Mouse (Mus musculus): ENCODE measurements around the gene 4930578G10Rik. TPM values are rescaled to one million over a fixed set of nuclear protein-coding genes. Genes with fewer than 3 reads are reported as not detected.

4930578G10Rik gene
- total and polyA plus RNA-seq, 3 experiments, result 0.22 TPM; not detected in 2

DNA sequence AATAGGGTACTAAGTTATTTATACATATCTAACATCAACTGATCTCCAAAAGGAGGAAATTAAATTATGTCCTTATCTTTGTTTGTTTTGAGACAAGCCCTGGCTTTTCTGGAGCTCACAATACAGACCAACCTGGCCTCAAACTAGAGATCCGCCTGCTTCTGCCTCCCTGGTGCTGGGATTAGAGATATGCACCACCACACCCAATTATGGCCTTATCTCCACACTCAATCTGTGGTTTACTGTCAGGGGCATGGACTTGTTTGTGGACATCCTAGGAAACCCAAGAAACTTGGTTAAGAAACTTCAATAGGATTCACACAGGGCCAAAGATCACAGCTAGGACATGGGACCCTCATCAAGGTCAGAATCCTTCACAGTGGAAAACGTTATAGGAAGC lies 142.3 kb downstream of the 4930578G10Rik start:
- Histone ChIP-seq H3K4me1 (ENCODE audit: insufficient read depth, low read depth, low read length) (peaks cover 75% of the 10 kb centered on the region), H3K36me3 (replicated peaks) (peaks cover 34% of the 10 kb centered on the region), H3K9me3 (replicated peaks) (peaks cover 3% of the 10 kb centered on the region), H3K27me3 (ENCODE audit: insufficient read depth, low read length) (no peaks in the 10 kb centered on the region), H3K4me3 (ENCODE audit: low read depth, low read length) (no peak overlapping the region)
- DNase-seq (ENCODE audit: low spot score), result no peak
- ATAC-seq (ENCODE audit: extremely low read depth, insufficient number of reproducible peaks, low FRiP score, poor library complexity, severe bottlenecking), result no peak
- no peak for TF ChIP-seq GATA2 (IDR thresholded peaks at IDR 0.05; ENCODE audit: borderline replicate concordance, low read depth, low read length)
- TF ChIP-seq TAL1 (conservative IDR thresholded peaks at IDR 0.05; ENCODE audit: low read depth, low read length), result peak; percentile 16; the same call in 1 of the 2 replicates

- Histone ChIP-seq H3K9me3 (replicated peaks) (peaks cover 3% of the 10 kb centered on the region), H3K36me3 (replicated peaks) (peaks cover 16% of the 10 kb centered on the region), H3K4me1 (ENCODE audit: insufficient read depth, low read depth, low read length) (peaks cover 65% of the 10 kb centered on the region), H3K4me3 (ENCODE audit: low read depth, low read length) (peak overlapping the region; percentile 35; the same call in 1 of the 2 replicates), H3K27me3 (ENCODE audit: insufficient read depth, low read length) (no peaks in the 10 kb centered on the region)
- TF ChIP-seq TAL1 (conservative IDR thresholded peaks at IDR 0.05; ENCODE audit: low read depth, low read length) (peak; percentile 99), POLR2AphosphoS5 (IDR thresholded peaks at IDR 0.05; ENCODE audit: insufficient replicate concordance, low read depth, low read length) (no peak), GATA1 (IDR thresholded peaks at IDR 0.05; ENCODE audit: borderline replicate concordance, low read length) (no peak), GATA2 (IDR thresholded peaks at IDR 0.05; ENCODE audit: borderline replicate concordance, low read depth, low read length) (peak; percentile 84; the same call in 1 of the 2 replicates)
- DNase-seq (ENCODE audit: low spot score), result peak; percentile 67
- peak; percentile 89 for ATAC-seq (ENCODE audit: extremely low read depth, insufficient number of reproducible peaks, low FRiP score, poor library complexity, severe bottlenecking)
Measured at GRCm38 (mm10) chr4:42879829-42880676, 144.7 kb downstream of the 4930578G10Rik start.

GRCm38 (mm10) chr4:42880677-42880948 lies 145.3 kb downstream of the 4930578G10Rik start:
- Histone ChIP-seq H3K9me3 (replicated peaks) (peaks cover 3% of the 10 kb centered on the region), H3K4me3 (ENCODE audit: low read depth, low read length) (peak overlapping the region; percentile 35; the same call in 1 of the 2 replicates), H3K27me3 (ENCODE audit: insufficient read depth, low read length) (no peaks in the 10 kb centered on the region), H3K4me1 (ENCODE audit: insufficient read depth, low read depth, low read length) (peaks cover 62% of the 10 kb centered on the region), H3K36me3 (replicated peaks) (peaks cover 14% of the 10 kb centered on the region)
- ATAC-seq (ENCODE audit: extremely low read depth, insufficient number of reproducible peaks, low FRiP score, poor library complexity, severe bottlenecking), result no peak
- TF ChIP-seq POLR2AphosphoS5 (IDR thresholded peaks at IDR 0.05; ENCODE audit: insufficient replicate concordance, low read depth, low read length) (no peak), TAL1 (conservative IDR thresholded peaks at IDR 0.05; ENCODE audit: low read depth, low read length) (no peak), CTCF (IDR thresholded peaks at IDR 0.05; ENCODE audit: low read depth, low read length) (no peak), GATA2 (IDR thresholded peaks at IDR 0.05; ENCODE audit: borderline replicate concordance, low read depth, low read length) (no peak), GATA1 (IDR thresholded peaks at IDR 0.05; ENCODE audit: borderline replicate concordance, low read length) (no peak)
- no peak for DNase-seq (ENCODE audit: low spot score)

GRCm38 (mm10) chr4:42886926-42887325 lies 151.6 kb downstream of the 4930578G10Rik start:
- H3K4me3 ChIP-seq (ENCODE audit: low read depth, low read length), result no peak overlapping the region
- H3K27me3 ChIP-seq (ENCODE audit: insufficient read depth, low read length), result no peaks in the 10 kb centered on the region
- ATAC-seq (ENCODE audit: extremely low read depth, insufficient number of reproducible peaks, low FRiP score, poor library complexity, severe bottlenecking) (no peak), DNase-seq (ENCODE audit: low spot score) (no peak)
- TF ChIP-seq POLR2AphosphoS5 (IDR thresholded peaks at IDR 0.05; ENCODE audit: insufficient replicate concordance, low read depth, low read length), result no peak
- no peak for TF ChIP-seq TAL1 (conservative IDR thresholded peaks at IDR 0.05; ENCODE audit: low read depth, low read length)
- TF ChIP-seq CTCF (IDR thresholded peaks at IDR 0.05; ENCODE audit: low read depth, low read length), result no peak
- TF ChIP-seq GATA1 (IDR thresholded peaks at IDR 0.05; ENCODE audit: borderline replicate concordance, low read length), result no peak
- no peak for TF ChIP-seq GATA2 (IDR thresholded peaks at IDR 0.05; ENCODE audit: borderline replicate concordance, low read depth, low read length)
- H3K9me3 ChIP-seq (replicated peaks), result no peaks in the 10 kb centered on the region
- no peaks in the 10 kb centered on the region for H3K36me3 ChIP-seq (replicated peaks)
- peaks cover 16% of the 10 kb centered on the region for H3K4me1 ChIP-seq (ENCODE audit: insufficient read depth, low read depth, low read length)

DNA sequence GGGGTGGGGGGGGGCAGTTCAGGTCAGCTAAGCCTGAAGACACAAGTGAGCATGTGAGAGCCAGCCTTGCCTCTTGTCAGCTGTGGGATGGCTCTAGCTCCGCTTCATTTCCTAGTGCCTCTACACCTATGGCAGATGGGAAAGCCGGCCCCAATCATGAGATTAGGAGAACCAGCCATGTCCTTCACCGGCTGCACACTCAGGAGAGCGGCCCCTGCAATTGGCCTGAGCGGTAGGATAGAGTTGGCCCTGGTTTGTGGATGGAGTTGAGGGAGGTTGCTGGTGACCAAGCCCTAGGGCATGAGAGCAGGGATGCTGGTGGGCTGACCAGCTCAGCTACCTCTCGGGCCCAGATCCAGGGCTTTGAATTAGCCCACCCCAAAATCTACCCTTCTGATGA lies 153.5 kb downstream of the 4930578G10Rik start:
- H3K4me3 ChIP-seq (ENCODE audit: low read depth, low read length), result no peak overlapping the region
- no peak for TF ChIP-seq CTCF (IDR thresholded peaks at IDR 0.05; ENCODE audit: low read depth, low read length)
- TF ChIP-seq POLR2AphosphoS5 (IDR thresholded peaks at IDR 0.05; ENCODE audit: insufficient replicate concordance, low read depth, low read length), result no peak
- TF ChIP-seq TAL1 (conservative IDR thresholded peaks at IDR 0.05; ENCODE audit: low read depth, low read length), result no peak
- no peak for TF ChIP-seq GATA2 (IDR thresholded peaks at IDR 0.05; ENCODE audit: borderline replicate concordance, low read depth, low read length)
- TF ChIP-seq GATA1 (IDR thresholded peaks at IDR 0.05; ENCODE audit: borderline replicate concordance, low read length), result no peak
- H3K36me3 ChIP-seq (replicated peaks), result no peaks in the 10 kb centered on the region
- H3K4me1 ChIP-seq (ENCODE audit: insufficient read depth, low read depth, low read length), result peaks cover 9% of the 10 kb centered on the region
- ATAC-seq (ENCODE audit: extremely low read depth, insufficient number of reproducible peaks, low FRiP score, poor library complexity, severe bottlenecking) (no peak), DNase-seq (ENCODE audit: low spot score) (no peak)
- H3K9me3 ChIP-seq (replicated peaks), result no peaks in the 10 kb centered on the region
- no peaks in the 10 kb centered on the region for H3K27me3 ChIP-seq (ENCODE audit: insufficient read depth, low read length)

DNA sequence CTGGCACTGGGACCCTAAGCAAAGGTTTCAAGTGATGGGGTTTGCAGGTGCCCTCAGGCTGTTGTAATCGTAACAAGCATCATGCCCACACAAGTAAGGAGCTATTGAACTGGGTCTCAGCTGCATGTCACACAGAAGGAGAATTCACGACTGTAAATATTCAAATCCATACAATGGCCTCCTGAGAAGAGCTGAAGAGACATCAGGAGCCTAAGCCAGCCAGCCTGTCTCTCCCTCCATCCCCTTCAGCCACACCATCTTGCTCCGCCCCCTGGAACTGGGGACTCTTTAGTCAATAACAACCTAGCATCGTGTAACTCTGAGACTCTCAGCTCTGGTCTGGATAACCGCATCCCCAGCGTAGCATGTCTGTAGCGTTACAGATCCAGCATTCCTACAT lies 155.8 kb downstream of the 4930578G10Rik start:
- H3K36me3 ChIP-seq (replicated peaks), result no peaks in the 10 kb centered on the region
- DNase-seq (ENCODE audit: low spot score), result no peak
- TF ChIP-seq CTCF (IDR thresholded peaks at IDR 0.05; ENCODE audit: low read depth, low read length), result no peak
- no peak for TF ChIP-seq TAL1 (conservative IDR thresholded peaks at IDR 0.05; ENCODE audit: low read depth, low read length)
- no peak for TF ChIP-seq GATA2 (IDR thresholded peaks at IDR 0.05; ENCODE audit: borderline replicate concordance, low read depth, low read length)
- no peak for TF ChIP-seq POLR2AphosphoS5 (IDR thresholded peaks at IDR 0.05; ENCODE audit: insufficient replicate concordance, low read depth, low read length)
- no peak for TF ChIP-seq GATA1 (IDR thresholded peaks at IDR 0.05; ENCODE audit: borderline replicate concordance, low read length)
- H3K9me3 ChIP-seq (replicated peaks), result no peaks in the 10 kb centered on the region
- no peak for ATAC-seq (ENCODE audit: extremely low read depth, insufficient number of reproducible peaks, low FRiP score, poor library complexity, severe bottlenecking)
- no peaks in the 10 kb centered on the region for H3K27me3 ChIP-seq (ENCODE audit: insufficient read depth, low read length)
- no peak overlapping the region for H3K4me3 ChIP-seq (ENCODE audit: low read depth, low read length)
- H3K4me1 ChIP-seq (ENCODE audit: insufficient read depth, low read depth, low read length), result peaks cover 10% of the 10 kb centered on the region; the same call in 1 of the 2 replicates

Measured in G1E (cell line).